Mouse (Mus musculus): ENCODE results near the gene Atp6v1a. TPM values are rescaled to one million over a fixed set of nuclear protein-coding genes. Genes with fewer than 3 reads are reported as not detected.

The Atp6v1a gene
- 84.8 and 88.7 TPM in 2 replicates for polyA plus RNA-seq (2015; fragmentation: Nextera tagmentation; extraction: Ambion mirVana)

DNA sequence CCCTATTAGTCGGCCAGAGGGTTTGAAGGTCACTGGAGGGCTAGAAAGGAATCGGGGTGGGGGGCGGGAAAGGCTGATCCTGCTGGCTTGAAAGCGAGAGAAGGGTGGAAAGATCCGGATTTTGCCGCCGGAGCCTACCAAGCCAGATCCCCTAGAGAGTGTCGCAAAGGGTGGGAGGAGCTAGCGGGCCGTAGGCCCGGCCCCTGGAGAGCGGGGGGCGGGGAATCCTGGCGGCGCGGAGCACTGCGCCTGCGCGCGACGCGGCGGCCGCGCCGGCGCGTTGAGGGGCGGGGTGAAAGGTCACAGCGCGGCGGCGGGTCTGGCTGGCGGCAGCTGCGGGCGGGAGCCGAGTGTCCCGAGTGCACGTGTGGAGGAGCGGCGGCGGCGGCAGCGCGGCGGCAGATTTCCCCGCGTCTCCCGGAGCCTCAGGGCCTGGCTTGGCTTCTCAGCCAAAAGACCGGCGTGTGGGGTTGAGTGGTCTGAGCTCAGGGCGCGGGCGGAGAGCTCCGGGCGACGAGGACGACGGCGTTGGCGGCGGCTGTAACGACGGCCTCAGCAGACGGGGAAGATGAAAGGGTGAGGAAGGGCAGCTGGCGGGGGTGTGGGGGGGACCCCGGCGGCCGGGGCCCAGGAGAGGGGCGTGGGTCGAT is at the start of gene Atp6v1a, which contains the start of gene Naa50:
Atp6v1a (minus strand) TSS at position 170 of the 650 bp plus-strand sequence.
Naa50 (plus strand) TSS at position 295 of the 650 bp plus-strand sequence.
- Histone ChIP-seq H3K9me3 (no peaks in the 10 kb centered on the region), H3K27me3 (no peaks in the 10 kb centered on the region), H3K9ac (replicated peaks) (peak within 1 kb of the TSS; percentile 91), H3K4me3 (replicated peaks) (peak within 1 kb of the TSS; percentile 93), H3K4me1 (replicated peaks) (peaks cover 35% of the 10 kb centered on the region), H3K36me3 (no peaks in the 10 kb centered on the region), H3K4me2 (replicated peaks) (peak within 1 kb of the TSS; percentile 97), H3K27ac (peak within 1 kb of the TSS; percentile 97)
- peak; percentile 86 for ATAC-seq
- WGBS = under 1% methylated on average over 71 of the region's 71 CpGs

DNA sequence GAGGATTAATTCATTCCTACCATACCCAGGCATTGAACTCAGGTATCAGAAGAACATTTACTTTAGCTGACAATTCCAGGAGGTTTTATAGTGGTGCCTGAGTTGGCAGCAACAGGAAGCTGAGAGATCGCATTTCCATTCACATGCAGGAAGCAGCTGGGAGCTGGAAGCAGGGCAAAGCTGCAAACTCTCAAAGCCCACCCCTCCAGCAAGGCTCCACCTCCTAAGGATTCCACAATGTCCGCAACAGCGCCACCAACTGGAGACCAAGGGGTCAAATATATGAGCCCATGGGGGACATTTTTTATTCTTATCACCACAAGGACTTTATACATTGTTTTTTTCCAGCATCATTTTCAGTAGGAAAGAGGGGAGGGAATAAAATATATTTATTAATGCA is 49.3 kb upstream of the Atp6v1a start:
- WGBS = 84% methylated on average over 3 of the region's 3 CpGs
- H3K36me3 ChIP-seq = peaks cover 10% of the 10 kb centered on the region
- ATAC-seq = no peak

DNA sequence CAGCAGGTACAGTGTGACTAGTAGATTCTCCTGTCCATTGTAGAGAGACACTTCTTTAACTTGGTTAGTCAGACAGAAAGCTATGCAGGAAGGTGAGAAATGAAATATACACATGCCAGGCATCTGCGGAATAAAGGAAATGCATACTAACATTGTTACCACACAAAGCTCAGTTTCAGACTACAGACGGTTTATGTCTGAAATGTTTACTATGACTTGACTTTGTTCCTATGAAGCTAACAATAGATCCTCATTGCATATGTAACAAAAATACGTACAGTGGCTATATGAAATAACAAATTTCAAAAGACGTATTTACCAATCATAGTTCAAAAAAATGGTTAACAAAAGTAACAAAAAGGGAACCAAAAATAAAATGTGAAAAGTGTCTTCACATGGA is 47.7 kb upstream of the Atp6v1a start:
- H3K9me3 ChIP-seq = no peaks in the 10 kb centered on the region
- no peak for ATAC-seq
- no peaks in the 10 kb centered on the region for H3K4me1 ChIP-seq (replicated peaks)
- no peak overlapping the region for H3K27ac ChIP-seq
- H3K27me3 ChIP-seq = no peaks in the 10 kb centered on the region
- WGBS = 95% methylated on average over 4 of the region's 4 CpGs
- H3K36me3 ChIP-seq = peaks cover 10% of the 10 kb centered on the region
- H3K9ac ChIP-seq (replicated peaks) = no peak overlapping the region
- H3K4me2 ChIP-seq (replicated peaks) = no peak overlapping the region
- H3K4me3 ChIP-seq (replicated peaks) = no peak overlapping the region

More for the DNA sequence above, 49.3 kb upstream of the Atp6v1a start:
- H3K27ac ChIP-seq = no peak overlapping the region
- H3K4me3 ChIP-seq (replicated peaks) = no peak overlapping the region
- H3K9me3 ChIP-seq = no peaks in the 10 kb centered on the region
- H3K9ac ChIP-seq (replicated peaks) = no peak overlapping the region
- no peaks in the 10 kb centered on the region for H3K27me3 ChIP-seq
- no peaks in the 10 kb centered on the region for H3K4me1 ChIP-seq (replicated peaks)
- no peak overlapping the region for H3K4me2 ChIP-seq (replicated peaks)

DNA sequence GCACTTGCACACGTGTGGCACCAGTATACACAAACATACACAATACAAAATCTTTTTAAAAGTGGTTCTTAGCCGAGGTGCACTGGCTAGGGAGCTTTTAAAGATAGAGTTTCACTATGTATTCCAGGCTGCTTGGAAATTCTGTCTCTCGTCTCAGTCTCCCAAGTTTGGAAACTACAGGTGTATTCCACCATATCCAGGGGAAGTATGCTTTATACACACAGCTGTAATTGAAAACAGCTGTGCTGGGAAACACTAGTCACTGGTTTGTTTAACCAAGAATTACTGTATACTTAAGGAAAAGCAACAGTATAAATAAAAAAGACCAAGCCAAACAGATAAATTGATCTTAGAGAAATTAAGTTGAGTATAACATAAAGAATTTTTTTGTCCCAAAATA is 45.3 kb upstream of the Atp6v1a start:
- Histone ChIP-seq H3K27ac (no peak overlapping the region), H3K4me1 (replicated peaks) (no peaks in the 10 kb centered on the region), H3K36me3 (peaks cover 4% of the 10 kb centered on the region), H3K9ac (replicated peaks) (no peak overlapping the region), H3K4me3 (replicated peaks) (no peak overlapping the region), H3K27me3 (no peaks in the 10 kb centered on the region), H3K9me3 (no peaks in the 10 kb centered on the region), H3K4me2 (replicated peaks) (no peak overlapping the region)
- WGBS = 90% methylated on average over 3 of the region's 3 CpGs
- ATAC-seq = no peak

DNA sequence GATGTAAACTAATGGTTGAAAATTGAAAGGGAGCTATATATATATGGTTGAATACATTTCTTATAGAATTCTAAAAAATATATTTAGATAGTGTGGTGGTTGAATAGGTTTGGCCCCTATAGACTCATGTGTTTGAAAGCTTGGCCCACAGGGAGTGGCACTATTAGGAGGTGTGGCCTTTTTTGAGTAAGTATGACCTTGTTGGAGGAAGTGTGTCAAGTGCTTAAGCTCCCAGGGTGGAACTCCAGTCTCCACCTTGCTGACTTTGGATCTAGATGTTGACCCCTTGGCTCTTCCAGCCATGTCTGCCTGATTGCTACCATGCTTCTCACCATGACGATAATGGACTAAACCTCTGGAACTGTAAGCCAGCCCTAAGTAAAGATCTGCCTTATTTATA is 43.1 kb upstream of the Atp6v1a start:
- 94% methylated on average over 1 of the region's 1 CpGs for WGBS
- Histone ChIP-seq H3K9me3 (no peaks in the 10 kb centered on the region), H3K9ac (replicated peaks) (no peak overlapping the region), H3K4me1 (replicated peaks) (no peaks in the 10 kb centered on the region; the same call in 1 of the 2 replicates), H3K27me3 (no peaks in the 10 kb centered on the region), H3K36me3 (no peaks in the 10 kb centered on the region), H3K27ac (no peak overlapping the region), H3K4me2 (replicated peaks) (no peak overlapping the region), H3K4me3 (replicated peaks) (no peak overlapping the region)
- no peak for ATAC-seq

DNA sequence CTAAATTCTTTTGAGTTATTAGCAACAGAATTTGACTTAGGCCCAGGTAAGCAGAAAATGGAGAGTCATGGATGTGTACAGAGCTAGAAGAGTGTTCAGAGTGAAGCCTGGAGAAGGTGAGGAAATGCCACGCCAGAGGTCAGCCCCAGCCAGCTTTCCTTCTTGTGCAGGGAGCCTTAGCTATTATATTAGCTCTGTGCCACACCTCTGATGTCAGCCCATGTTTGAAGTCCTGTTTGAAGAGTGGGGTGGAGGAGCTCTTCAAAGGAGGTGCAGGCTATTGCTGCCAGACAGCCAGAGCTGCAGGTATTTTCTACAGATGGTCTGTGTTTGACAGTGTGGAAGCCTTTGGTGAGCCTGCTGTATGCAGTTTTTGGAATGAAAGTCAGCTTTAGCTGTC is 39.0 kb upstream of the Atp6v1a start:
- no peak for ATAC-seq
- WGBS = 81% methylated on average over 1 of the region's 1 CpGs

DNA sequence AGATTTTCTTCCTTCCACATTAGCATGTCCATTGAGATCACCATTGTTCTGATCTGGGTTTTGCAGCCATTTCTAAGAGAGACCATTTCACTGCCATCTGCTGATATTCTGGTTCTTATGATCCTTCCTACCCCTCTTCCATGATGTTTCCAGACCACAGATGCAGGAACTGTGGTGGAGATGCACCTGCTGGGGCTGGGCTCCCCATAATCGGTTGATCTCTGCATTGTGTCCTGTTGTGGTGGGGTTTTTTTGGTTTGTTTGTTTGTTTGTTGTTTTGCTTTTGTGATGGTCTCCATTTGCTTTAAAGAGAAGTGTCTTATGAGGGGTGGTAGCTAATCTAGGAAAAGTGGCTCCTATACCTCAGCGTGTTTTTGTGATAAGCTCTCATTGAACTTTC is 37.0 kb upstream of the Atp6v1a start:
- no peak for ATAC-seq
- Histone ChIP-seq H3K4me1 (replicated peaks) (peaks cover 21% of the 10 kb centered on the region), H3K9me3 (no peaks in the 10 kb centered on the region), H3K27me3 (no peaks in the 10 kb centered on the region), H3K27ac (no peak overlapping the region), H3K36me3 (no peaks in the 10 kb centered on the region), H3K4me2 (replicated peaks) (no peak overlapping the region), H3K9ac (replicated peaks) (no peak overlapping the region), H3K4me3 (replicated peaks) (no peak overlapping the region)
- 97% methylated on average over 2 of the region's 2 CpGs for WGBS

More for the DNA sequence above, 39.0 kb upstream of the Atp6v1a start:
- H3K4me2 ChIP-seq (replicated peaks) = no peak overlapping the region
- no peaks in the 10 kb centered on the region for H3K27me3 ChIP-seq
- peaks cover 17% of the 10 kb centered on the region for H3K4me1 ChIP-seq (replicated peaks)
- H3K9me3 ChIP-seq = no peaks in the 10 kb centered on the region
- H3K9ac ChIP-seq (replicated peaks) = no peak overlapping the region
- H3K4me3 ChIP-seq (replicated peaks) = no peak overlapping the region
- H3K36me3 ChIP-seq = no peaks in the 10 kb centered on the region
- H3K27ac ChIP-seq = no peak overlapping the region

DNA sequence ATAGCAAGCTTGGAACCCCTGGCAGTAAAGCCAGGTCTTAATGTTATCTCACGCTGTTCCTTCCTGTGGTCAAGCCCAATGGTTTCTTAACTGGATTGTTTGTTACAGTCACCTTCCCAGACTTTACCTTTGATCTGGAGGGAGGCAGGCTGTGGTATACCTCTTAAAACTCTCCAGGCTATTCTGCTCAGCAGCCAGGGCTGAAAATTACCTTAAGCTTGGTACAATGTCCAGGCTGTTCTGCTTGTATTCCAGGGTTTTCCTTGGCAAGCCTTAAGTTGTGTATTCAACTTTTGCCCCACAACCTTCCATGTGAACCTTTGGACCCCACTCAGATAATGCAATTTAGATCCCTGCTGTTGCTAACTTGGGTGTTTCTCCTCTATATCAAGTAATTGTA is 35.5 kb upstream of the Atp6v1a start:
- no peak overlapping the region for H3K4me2 ChIP-seq (replicated peaks)
- ATAC-seq = no peak
- H3K27me3 ChIP-seq = no peaks in the 10 kb centered on the region
- 92% methylated on average over 1 of the region's 1 CpGs for WGBS
- H3K9ac ChIP-seq (replicated peaks) = no peak overlapping the region
- no peak overlapping the region for H3K4me3 ChIP-seq (replicated peaks)
- H3K27ac ChIP-seq = no peak overlapping the region
- no peaks in the 10 kb centered on the region for H3K9me3 ChIP-seq
- H3K4me1 ChIP-seq (replicated peaks) = peaks cover 21% of the 10 kb centered on the region
- no peaks in the 10 kb centered on the region for H3K36me3 ChIP-seq

DNA sequence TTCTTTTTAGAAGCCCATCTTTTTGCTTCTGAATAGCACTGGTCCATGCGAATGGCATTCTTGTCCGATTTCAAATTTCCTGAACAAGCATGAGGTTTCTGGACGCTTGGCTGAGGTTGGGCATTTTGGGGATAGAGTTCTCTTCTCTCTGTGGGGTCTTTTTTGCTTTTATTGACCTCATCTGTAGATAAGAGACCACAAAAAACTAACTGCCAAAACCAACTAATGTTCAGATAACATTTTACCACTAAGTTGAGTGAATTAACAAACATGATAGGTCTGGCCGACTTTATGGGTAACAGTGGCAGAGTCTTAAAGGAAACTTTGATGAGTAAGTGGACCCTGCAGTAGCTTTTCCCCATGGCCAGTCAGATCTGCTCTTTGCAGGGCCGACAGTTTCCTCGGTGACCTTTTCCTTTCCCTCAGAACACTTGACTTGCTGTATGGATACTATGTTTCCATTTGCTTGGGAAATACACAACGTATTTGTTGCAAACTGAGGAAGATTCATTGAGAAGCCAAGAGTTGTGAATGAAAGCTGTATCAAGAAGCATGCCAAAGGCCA is 34.5 kb upstream of the Atp6v1a start:
- peaks cover 21% of the 10 kb centered on the region for H3K4me1 ChIP-seq (replicated peaks)
- ATAC-seq = no peak
- WGBS = 25% methylated on average over 7 of the region's 7 CpGs
- no peaks in the 10 kb centered on the region for H3K36me3 ChIP-seq
- peak overlapping the region; percentile 95 for H3K9ac ChIP-seq (replicated peaks)
- H3K9me3 ChIP-seq = no peaks in the 10 kb centered on the region
- H3K4me2 ChIP-seq (replicated peaks) = peak overlapping the region; percentile 69
- H3K27me3 ChIP-seq = no peaks in the 10 kb centered on the region
- peak overlapping the region; percentile 95 for H3K4me3 ChIP-seq (replicated peaks)
- peak overlapping the region; percentile 84; the same call in 1 of the 2 replicates for H3K27ac ChIP-seq

DNA sequence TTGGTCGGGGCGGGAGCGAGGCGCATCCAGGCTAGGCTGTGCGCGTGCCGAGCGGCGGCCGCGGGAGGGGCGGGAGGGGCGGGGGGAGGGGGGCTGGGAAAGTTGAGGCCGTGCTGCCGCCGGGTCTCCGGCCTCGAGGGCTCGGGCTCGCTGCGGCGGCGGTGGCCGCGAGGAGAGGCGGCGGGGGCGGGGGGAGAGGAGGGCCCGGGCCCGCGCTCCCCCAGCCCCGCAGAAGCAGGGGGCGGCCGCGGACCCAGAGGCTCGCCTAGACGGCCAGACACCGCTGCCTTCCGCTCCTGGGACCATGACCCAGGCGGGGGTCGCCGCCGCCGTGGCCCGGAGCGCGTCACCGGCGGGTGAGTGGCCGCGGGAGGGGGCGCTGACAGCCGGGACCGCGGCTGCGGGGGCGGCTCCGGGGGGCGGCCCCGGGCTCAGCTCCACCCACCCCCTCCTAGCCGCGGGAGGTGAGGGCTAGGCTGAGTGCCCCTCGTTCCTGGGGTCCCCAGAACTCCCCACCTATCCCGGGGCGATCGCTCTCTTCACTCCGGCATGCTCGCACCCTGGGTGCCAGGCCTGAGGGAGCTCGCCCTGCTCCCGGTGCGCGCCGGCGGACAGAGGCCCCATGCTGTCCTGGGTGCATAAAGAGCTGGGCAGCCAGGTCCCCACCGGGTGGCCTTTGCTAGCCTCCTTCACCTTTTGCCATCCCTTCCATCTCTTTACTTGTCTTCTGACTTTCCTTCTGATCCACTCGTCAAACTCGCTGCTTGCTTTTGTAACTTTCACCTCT is 33.8 kb upstream of the Atp6v1a start, which contains the start of gene Usf3:
Usf3 (plus strand) TSS at position 92 of the 787 bp plus-strand sequence.
- ATAC-seq = peak; percentile 84
- Histone ChIP-seq H3K9me3 (no peaks in the 10 kb centered on the region), H3K27me3 (no peaks in the 10 kb centered on the region), H3K9ac (replicated peaks) (peak within 1 kb of the TSS; percentile 95), H3K4me1 (replicated peaks) (peaks cover 21% of the 10 kb centered on the region), H3K27ac (peak within 1 kb of the TSS; percentile 84), H3K4me3 (replicated peaks) (peak within 1 kb of the TSS; percentile 95), H3K4me2 (replicated peaks) (peak within 1 kb of the TSS; percentile 69), H3K36me3 (no peaks in the 10 kb centered on the region)
- under 1% methylated on average over 49 of the region's 77 CpGs for WGBS

DNA sequence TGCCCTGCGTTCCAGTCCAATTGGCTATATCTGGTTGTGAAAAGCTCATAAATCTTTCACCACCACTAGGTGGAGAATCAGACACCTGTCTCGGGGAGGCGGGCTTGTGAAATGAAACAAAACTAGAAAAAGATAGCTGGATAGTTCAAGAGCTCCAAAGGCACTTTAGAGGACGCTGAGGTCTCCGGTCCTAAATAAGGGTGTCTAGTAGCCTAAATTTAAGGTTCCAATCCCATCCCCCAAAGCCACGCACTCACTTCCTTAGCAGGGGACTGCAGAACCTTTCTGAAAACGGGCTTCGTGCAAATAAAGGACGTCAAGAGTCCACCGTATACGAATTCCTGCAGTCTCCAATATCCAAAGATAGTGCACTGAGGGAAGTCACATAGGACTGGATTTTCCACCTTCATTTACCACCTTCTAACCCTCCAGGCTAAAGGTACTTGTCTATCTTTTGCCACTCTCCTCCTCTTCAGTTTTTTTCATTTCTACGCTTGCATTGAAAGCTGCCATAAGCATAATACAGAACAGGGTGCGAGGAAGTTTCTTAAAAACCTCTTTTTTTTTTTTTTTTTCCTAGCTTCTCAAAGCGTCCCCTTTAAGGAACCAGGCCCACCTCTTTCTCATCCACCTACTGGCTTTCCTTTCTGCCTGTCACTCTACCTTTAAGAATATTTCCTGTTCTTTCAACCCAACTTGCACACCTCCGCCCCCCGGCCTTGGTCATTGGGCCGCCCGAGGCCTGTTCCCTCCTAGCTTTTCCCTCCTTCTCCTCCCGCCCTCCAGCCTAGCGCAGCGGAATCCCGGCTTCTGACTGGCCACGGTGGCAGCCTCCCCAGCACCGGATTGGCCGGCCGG is 33.0 kb upstream of the Atp6v1a start:
- WGBS = under 1% methylated on average over 26 of the region's 26 CpGs
- H3K4me3 ChIP-seq (replicated peaks) = peak overlapping the region; percentile 95
- peak; percentile 100 for ATAC-seq
- peaks cover 21% of the 10 kb centered on the region for H3K4me1 ChIP-seq (replicated peaks)
- H3K4me2 ChIP-seq (replicated peaks) = peak overlapping the region; percentile 69
- no peaks in the 10 kb centered on the region for H3K36me3 ChIP-seq
- H3K27ac ChIP-seq = peak overlapping the region; percentile 84
- no peaks in the 10 kb centered on the region for H3K9me3 ChIP-seq
- peak overlapping the region; percentile 95 for H3K9ac ChIP-seq (replicated peaks)
- no peaks in the 10 kb centered on the region for H3K27me3 ChIP-seq

All from midbrain, embryonic 13.5 days (tissue).